Mouse (Mus musculus): ENCODE results near the gene Arl1. TPM values are rescaled to one million over a fixed set of nuclear protein-coding genes. Genes with fewer than 3 reads are reported as not detected.
"Not testable (repeated sequence)": the region's sequence is repeated elsewhere in the genome, so short reads cannot be mapped to it uniquely, and the experiment has no call there.

The Arl1 gene
- total RNA-seq (2015; ENCODE audit: low replicate concordance) (19.3 and 24.9 TPM in 2 replicates), total RNA-seq (2017; ENCODE audit: low replicate concordance) (11.6 and 16.9 TPM in 2 replicates)

DNA sequence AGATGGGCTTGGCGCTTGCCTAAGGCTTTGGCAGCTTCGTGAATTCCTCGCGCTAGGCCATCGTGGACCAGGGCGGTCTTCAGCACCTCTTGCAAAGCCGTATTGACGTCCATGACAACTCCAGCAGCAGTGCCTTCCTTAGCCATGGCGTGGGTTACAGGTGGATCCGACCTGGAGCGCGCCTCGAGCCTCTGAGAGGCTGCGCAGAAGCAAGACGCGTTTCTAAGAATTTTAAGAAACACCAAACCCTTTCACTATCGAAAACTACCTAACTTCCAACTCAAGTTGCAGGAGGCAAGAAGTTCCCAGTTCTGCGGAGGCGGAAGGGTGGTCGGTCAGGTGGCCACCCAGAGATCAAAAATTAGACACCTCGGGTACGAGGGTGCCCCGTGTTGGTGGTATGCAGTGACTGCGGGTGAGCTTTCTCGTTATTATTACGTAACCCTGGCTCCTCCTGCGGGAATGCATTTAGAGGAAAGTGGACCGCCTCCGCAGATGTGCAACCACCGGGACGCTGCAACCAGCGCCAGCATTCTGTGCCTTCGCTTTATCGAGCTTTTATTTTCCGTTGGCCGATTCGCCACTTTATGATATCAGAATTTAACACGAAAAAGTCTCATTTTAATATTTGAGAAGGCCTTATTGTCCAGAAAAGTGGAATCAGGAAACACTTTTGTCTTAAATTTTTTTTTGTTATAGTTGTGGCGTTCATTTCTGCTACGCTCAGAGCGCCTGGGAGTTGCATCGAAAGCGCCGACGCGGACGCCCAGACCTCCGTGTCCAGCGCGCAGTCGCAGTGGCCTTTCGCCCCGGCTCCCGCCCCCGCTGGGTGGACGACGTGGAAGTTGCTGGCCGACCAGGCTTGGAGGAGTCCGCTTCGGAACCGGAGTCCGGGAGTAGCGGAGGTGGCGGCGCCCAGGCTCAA lies at the start of gene Arl1:
Gene Arl1, plus strand, starts transcription at position 288 of the 925 bp plus-strand sequence.
- peak; percentile 93 for ATAC-seq (replicated peaks; ENCODE audit: low FRiP score, poor library complexity, severe bottlenecking)

DNA sequence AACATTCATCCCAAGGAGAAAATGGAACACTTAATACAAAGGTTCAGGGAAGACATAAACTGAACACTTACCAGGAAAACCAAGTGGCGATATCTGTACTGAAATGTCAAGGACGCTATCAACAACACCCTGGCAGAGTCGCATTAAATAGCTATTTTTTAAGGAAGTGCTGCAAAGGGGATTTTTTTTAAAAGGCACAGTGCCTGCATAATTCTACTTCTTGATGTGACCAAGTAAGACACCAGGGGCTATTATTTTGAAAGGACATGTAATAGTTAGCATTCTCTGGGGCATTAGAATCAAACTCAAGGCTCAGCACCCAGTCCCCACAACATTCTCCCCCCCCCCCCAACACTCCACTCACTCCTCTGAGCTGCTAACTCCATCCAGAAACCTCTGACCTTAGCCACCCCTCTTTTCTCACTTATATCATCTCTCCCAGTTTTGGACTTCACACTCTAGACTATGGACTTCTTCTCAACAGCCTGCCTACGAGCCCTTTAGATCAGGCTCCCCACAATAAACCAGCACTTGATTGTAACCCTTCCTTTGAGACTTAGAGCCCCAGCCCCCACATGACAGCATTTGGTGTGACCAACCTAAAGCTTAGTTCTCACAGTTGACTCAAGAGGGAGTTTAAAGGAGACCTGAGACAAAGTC lies 47.6 kb upstream of the Arl1 start:
- no peak for ATAC-seq (replicated peaks; ENCODE audit: low FRiP score, poor library complexity, severe bottlenecking)

DNA sequence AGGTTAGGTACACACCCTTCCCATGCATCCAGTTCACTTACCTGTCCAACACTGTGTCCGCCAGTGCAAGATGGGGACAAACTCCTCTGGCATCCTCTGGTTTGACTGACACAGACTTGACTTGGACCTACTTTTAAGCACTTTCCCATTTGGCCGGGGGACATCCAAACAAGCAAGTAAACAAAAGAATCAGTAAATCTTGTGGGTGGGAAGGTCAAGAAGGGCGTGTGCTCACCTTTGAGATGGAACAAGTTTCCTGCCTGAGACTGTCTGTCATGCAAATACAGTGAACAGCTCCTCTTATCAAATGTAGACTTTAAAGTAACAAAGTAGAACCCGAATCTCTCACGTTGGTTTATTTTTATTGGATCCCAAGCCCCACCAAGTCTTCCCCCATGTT lies 45.7 kb upstream of the Arl1 start, which contains the start of gene Spic:
Gene Spic, minus strand, starts transcription at position 91 of the 400 bp plus-strand sequence.
- no peak for ATAC-seq (replicated peaks; ENCODE audit: low FRiP score, poor library complexity, severe bottlenecking)

DNA sequence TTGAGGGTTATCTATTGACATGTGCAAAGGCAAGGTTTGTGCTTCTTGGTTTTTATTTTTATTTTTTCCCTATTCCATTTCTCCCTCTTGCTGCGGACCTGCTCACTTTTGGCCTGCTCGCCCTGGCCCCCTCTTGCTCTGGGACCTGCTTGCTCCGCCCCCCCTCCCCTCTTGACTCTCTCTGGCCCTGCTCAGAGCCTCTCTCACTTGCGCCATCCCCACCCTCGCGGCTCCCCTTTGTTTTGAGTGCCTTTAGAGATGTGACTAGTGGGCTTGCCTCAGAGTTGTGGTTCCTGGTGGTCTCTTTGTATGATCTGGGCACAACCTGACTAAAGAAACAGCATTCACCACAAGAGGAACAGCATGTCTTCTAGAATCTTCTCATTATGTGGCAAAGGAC lies 29.7 kb upstream of the Arl1 start:
- no peak for ATAC-seq (replicated peaks; ENCODE audit: low FRiP score, poor library complexity, severe bottlenecking)

DNA sequence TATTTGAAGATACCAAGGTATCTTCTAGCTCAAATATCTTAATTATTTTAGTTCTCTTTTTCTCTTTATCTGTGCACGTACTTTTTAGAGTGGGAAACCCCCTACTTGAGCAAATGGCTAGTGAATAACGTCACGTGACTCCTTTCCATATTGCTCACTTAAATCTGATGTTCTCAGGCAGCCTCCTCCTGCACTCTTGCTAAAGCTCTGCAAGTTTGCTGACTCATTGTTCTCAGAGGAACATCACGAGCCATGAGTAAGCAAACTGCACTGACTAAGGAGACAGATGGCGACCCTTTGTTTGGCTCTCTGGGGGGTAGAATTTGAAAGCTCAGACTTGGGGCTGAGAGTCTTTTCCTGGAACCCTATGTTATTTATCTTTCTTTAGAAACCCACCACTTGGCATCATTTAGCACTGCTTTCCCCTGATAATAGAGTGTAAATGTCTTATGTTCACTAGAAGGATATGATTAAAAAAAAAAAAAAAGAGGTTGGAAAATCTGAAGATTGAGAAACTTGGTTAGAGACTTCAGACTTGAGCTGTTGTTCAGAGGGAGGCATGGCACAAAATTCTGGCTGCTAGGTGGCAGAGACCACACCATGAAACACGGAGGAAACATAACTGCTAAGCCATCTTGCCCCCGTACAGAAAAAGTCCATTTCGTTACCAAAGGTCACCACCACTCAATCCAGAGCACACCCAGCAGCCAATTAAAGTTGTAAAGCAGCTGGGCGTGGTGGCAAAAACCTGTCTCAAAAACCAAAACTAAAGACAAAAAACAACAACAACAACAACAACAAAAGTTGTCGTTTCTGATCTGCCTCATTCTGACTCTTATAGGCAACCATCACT lies 21.8 kb upstream of the Arl1 start:
- ATAC-seq (replicated peaks; ENCODE audit: low FRiP score, poor library complexity, severe bottlenecking): no peak

DNA sequence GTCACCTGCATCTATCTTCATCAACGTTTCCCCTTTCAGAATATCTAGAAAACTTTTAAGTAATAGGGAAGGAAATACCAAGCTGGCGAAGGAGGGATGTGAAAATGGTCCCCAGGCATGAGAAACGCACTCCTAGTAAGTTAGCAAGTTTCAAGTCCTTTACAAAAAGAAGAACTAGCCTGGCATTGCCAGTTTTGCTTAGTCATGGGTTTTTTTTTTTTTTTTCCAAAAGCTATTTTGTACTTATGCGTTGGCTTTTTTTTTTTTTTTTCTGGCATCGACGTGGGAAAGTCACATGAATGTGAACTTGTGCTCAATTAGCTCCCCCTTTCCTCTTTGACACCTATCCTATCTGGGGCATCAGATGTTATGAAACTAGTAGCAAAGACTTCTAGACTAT lies 18.3 kb upstream of the Arl1 start:
- ATAC-seq (replicated peaks; ENCODE audit: low FRiP score, poor library complexity, severe bottlenecking): no peak

DNA sequence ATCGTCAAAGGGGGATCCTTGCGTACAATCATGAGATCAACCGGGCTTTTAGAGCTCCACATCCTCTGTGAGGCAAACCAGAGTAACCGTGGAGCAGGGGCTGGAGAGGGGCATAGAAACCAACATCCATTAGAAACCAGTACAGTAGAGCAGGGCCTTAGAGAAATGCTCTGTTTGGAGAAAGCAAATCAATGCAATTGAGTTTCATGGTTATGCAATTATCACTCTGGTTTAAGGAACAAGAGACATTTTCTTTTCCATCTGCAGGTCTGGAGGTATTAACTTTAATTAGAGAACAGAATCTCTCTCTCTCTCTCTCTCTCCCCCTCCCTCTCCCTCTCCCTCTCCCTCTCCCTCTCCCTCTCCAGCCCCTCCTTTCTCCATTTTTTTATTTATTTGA lies 15.9 kb upstream of the Arl1 start:
- no peak for ATAC-seq (replicated peaks; ENCODE audit: low FRiP score, poor library complexity, severe bottlenecking)

DNA sequence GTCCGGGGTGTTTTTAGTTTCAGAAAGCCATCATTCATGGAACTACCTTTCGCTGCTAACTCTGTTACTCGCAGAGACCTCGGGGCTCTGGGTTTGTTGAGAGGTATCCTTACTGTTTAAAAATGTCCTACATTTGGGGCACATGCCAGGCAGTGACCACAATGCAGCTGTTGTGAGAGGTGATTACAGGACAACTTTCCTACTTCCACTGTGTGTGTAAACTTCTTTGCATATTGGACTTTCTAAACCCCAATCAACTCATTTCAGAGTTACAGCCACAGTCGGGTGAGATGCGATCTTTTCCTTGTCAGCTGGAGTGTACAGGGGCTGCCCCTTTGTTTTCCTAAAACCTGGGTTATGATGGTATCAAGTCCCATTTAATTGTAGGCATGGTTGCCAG lies 15.0 kb upstream of the Arl1 start:
- no peak for ATAC-seq (replicated peaks; ENCODE audit: low FRiP score, poor library complexity, severe bottlenecking)

DNA sequence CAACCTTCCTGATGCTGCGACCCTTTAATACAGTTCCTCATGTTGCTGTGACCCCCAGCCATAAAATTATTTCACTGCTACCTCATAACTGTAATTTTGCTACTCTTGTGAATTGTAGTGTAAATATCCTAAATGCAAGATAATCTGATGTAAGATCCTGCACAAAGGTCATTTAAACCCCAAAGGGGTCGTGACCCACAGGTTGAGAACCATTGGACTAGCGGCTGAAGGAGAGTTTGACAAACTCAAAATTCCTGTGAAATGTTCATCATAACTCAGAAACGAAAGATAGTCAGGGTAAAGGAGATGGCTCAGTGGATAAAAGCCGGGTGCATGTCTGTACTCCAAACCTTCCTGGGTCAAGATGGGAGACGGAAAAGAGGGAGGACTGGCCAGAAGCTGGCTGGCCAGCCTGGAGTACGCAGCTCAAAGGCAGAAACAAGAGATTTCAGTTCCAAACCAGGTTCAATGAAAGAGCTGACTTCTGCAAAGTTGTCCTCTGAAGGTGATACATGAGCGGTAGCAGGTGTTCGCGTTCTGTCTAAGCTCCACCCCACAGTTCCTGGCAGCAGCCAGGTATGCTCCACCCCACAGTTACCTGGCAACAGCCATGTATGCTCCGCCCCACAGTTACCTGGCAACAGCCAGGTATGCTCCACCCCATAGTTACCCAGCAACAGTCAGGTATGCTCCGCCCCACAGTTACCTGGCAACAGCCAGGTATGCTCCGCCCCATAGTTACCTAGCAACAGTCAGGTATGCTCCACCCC lies 13.5 kb upstream of the Arl1 start:
- no peak for ATAC-seq (replicated peaks; ENCODE audit: low FRiP score, poor library complexity, severe bottlenecking)

DNA sequence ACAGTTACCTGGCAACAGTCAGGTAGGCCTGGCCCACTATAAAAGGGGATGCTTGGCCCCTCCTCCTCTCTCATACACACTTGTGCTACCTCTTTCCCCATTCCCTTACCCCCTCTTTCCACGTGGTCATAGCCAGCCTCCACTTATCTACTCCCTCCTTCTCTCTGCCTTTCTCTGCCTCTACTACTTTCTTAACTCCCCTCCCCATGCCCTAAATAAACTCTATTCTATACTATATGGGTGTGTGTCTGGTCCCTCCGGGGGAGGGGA lies 13.0 kb upstream of the Arl1 start:
- ATAC-seq (replicated peaks; ENCODE audit: low FRiP score, poor library complexity, severe bottlenecking): no peak

DNA sequence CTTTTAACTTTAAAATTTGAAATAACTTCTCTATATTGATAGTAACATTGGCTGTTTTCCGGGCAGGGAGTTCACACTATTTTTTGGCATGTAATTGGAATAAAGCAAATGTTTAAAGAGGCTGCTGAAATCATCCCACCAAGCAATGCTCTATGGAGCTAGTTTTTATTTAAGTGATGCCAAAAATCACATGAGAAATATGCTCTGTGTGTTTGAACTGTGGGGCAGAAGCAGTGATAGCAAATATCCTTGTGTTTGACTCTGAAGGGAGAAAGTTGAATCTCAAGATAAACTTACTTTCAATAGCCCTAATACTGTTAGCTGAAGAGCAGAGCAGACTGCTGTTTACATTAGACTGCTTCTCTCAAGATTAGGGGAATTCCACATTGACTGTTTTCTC lies 11.0 kb upstream of the Arl1 start:
- ATAC-seq (replicated peaks; ENCODE audit: low FRiP score, poor library complexity, severe bottlenecking): no peak

DNA sequence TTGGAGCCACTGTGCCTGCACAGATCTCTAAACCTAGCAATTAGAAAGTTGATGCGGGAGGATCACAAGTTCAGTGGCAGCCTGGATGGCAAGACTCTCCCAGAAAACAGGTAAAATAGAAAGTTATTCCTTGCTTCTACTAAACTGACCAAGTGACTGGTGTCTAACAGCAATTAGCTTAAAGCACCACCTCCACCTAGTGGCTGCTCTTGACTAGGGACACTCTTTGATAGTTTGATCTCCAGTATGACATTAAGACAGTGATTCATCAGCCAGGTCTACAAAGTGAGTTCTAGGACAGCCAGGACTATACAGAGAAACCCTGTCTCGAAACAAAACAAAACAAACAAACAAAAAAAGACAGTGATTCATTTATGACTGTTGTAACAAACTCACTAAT lies 5.3 kb upstream of the Arl1 start:
- no peak for ATAC-seq (replicated peaks; ENCODE audit: low FRiP score, poor library complexity, severe bottlenecking)

DNA sequence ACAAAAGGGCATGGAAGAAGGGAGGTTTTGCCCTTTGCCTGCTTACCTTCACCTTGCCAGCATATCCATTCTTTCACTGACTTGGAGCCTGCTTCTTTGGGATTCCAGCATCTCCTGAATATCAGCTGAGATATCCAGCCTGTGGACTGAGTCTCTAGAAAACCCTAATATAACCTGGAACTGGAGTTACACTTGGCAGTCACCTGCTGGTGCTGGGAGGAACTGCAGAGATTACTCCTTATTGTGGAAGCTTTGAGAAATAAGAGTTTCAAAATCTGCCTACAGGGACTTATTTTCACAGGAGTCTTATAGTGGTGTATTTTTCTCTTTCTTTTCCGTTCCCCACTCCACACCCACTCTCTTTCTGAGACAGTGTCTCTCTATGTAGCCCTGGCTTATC lies 3.5 kb upstream of the Arl1 start:
- no peak for ATAC-seq (replicated peaks; ENCODE audit: low FRiP score, poor library complexity, severe bottlenecking)

DNA sequence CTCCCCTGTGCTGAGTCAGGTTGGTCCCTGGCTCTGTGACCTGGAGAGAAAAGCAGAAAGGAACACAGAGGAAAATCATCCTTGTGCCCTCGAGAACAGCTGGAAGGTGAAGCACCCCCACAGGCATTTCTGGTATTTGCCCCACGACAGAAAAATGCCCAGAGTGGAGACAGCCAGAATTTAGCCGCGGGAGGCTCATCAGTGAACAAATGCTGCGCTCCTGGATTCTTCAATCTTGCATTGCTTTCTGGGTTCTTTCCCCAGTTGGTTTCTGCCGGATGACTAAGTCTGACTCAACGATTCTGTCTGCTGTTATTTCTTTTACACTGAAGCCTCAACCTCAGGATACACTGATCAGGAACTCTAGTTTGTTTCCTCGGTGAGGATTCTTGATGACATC lies 2.5 kb upstream of the Arl1 start:
- ATAC-seq (replicated peaks; ENCODE audit: low FRiP score, poor library complexity, severe bottlenecking): no peak

DNA sequence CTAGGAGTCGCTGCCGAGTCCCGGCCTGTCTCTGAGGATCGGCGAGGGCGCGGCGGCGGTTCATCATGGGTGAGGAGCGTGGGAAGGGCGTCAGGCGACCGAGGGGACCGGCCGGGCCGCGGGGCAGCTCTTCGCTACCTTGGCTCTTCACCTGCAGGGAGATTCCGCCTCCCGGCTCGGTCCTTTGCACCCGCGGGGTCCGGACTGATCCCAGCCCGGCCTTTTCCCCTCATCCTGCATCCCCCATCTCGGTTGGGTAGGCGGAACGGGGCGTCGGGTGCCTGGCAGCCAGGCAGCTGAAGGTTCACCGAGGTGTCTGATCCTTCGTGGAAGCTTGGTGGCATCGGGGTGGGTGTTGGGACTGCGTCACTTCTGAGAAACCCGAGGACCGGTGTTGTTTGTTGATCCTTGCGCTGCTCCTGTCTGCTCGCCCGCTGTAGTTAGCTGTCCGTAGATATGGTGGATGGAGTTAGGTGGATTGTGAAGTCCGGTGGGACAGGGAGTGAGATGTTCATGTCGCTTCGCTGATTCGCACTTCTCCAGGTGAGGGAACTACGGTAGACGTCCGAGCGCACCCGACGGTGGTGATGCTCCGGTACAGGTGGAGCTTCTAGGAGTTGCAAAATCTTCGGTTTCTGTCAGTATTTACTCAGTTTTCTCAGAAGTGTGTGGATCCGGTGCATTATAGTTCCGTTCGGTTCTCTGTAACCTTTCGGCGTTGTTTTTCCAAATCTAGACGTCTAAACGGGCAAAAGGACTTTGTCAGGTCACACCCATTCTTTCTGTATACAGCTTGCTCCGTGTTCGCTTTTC lies 1.0 kb downstream of the Arl1 start:
- peak; percentile 37 for ATAC-seq (replicated peaks; ENCODE audit: low FRiP score, poor library complexity, severe bottlenecking)

DNA sequence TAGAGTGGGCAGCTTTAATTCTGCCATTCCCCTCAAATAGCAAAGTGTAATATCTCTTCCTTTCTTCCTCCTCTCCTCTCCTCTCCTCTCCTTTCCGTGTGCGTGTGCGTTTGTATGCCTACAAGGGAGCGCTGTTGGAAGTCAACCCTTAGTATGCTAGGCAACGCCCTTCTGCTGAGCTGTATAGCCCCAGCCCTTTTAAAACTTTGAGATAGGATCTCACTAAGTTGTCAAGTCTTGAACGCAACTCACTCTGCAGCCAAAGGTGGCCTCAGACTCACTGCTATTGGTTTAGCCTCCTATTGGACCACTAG lies 1.6 kb downstream of the Arl1 start:
- ATAC-seq (replicated peaks; ENCODE audit: low FRiP score, poor library complexity, severe bottlenecking): peak; percentile 39; the same call in 1 of the 2 replicates

DNA sequence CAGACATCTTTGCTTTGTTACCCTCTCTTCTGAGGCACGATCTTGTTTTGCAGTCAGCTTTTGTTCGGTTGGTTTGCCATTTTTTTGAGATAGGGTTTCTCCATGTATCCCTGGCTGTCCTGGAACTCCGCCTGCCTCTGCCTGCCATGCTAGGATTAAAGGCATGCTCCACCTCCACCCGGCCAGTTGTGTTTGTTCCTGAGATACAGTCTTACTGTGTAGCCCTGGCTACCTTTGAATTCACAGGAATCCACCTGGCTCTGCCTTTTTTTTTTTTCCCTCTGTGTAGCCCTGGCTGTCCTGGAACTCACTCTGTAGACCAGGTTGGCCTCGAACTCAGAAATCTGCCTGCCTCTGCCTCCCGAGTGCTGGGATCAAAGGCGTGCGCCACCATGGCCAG lies 8.4 kb downstream of the Arl1 start:
- not testable (repeated sequence) for ATAC-seq (replicated peaks; ENCODE audit: low FRiP score, poor library complexity, severe bottlenecking)

DNA sequence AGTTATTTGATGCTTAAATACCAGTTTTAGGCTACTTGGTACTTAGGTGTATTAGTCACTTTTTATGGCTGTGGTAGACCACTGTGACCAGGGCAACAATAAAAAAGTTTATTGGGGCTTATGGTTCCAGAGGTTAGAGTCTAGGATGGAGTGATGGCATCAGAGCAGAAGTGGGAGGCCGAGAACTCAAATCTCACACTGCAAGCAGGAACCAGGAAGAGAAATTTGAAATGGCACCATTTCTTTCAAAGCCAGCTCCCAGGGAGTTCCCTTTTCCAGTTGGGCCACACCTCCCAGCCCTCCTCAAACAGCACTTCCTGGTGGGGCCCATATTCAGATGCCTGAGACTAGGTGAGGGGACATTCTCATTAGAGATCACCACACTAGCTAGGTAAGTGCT lies 9.2 kb downstream of the Arl1 start:
- no peak for ATAC-seq (replicated peaks; ENCODE audit: low FRiP score, poor library complexity, severe bottlenecking)

DNA sequence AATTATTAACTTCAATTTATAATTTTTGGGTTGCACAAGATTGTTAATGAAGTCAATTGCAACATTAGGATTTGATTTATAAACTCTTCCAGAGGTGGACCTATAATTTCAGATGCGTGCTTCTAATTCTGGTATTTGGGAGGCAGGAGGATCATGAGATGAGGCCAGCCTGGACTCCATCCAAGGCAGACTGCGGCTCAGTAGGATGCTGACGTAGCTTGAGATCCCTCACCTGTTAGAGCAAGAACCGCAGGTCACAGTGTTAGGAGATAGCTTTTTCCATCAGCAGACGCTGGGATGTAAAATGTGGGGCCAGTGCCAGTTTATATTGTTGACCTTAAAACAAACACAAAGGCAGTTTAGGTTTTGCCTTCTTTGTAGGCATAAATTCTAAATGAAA lies 10.1 kb downstream of the Arl1 start:
- no peak for ATAC-seq (replicated peaks; ENCODE audit: low FRiP score, poor library complexity, severe bottlenecking)

All from erythroid progenitor cell, adult 5-6 weeks (primary cell).